Mouse (Mus musculus) fat pad, adult 2 months (tissue): ENCODE results near the gene Serpine1.

Experiments used
- DNase-seq: peaks from one replicate; pipeline ENCODE4 v3.0.0-alpha.2; 2011; ENCODE audit warnings: low read depth, low spot score; ENCODE audit errors: extremely low read depth

Serpine1 gene

GRCm38 (mm10) chr5:137098418-137098817 is 26.4 kb upstream of the Serpine1 start:
- DNase-seq, result no peak

DNA sequence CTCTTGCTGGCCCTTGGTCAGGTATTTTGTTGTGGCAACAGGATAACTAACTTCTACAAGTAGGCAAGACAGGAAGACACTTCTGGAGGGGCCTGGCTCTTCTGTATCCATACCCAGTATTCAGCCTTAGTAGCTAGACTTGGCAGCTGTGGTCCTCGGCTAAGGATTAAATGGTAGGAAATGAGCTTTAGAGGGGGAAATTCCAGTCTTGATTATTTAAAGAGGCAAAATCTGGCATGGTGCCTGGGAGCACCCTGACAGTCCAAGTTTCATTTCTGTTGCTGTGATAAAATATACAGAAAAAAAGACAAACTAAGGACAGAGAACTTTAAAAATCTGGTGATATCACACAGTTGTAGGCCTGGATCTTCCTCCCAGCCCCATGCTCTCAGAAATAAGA is 24.0 kb upstream of the Serpine1 start:
- no peak for DNase-seq

DNA sequence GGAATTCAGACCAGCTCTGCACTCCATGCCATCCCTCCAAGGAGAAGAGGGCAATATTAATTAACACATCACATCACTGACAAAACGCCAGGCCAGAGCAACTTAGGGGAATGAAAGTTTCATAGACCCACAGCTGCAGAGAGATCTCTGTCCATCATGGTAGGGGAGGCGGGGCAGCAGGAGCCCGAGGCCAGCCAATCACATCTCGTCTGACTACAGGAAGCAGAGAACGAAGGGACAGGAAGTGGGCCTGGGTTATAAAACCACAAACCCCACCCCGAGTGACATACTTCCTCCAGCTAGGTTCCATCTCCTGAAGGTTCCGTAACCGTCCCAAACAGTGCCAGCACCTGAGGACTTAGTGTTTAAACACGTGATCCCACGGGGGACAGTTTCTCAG is 23.1 kb upstream of the Serpine1 start:
- no peak for DNase-seq

DNA sequence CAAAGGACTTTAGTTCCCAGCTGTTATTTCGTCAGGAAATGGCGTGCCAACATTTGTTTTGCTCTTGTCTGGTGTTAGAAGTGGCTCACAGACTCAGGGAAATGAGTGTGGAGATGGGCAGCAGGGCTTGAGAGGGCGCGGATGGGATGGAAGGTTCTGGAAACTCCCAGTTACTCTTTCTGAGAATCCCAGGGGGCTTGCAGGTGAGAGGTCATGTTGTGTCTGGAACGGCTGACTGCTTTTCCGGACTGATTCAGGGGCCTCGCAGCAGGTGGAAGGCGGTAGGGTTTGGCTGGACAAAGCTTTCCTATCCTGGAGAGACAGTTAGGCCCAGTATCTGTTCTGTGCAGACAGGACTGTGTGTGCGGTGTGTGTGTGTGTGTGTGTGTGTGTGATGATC is 21.7 kb upstream of the Serpine1 start:
- DNase-seq, result no peak

GRCm38 (mm10) chr5:137091560-137091959 is 19.5 kb upstream of the Serpine1 start:
- DNase-seq, result no peak

- no peak for DNase-seq
Measured at GRCm38 (mm10) chr5:137090870-137091269, 18.8 kb upstream of the Serpine1 start.

GRCm38 (mm10) chr5:137087410-137087809 is 15.3 kb upstream of the Serpine1 start:
- no peak for DNase-seq

DNA sequence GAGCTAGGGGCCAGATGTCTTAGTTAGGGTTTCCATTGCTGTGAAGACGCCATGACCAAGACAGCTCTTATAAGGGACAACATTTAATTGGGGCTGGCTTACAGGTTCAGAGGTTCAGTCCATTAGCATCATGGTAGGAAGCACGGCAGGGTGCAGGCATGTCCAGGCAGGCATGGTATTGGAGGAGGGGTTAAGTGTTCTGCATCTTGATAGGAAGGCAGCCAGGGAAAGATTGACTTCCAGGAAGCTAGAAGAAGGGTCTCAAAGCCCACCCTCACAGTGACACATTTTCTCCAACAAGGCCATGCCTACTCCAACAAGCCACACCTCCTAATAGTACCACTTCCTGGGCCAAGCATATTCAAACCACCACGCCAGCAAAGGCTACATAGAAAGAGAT is 13.7 kb upstream of the Serpine1 start:
- DNase-seq, result no peak

DNA sequence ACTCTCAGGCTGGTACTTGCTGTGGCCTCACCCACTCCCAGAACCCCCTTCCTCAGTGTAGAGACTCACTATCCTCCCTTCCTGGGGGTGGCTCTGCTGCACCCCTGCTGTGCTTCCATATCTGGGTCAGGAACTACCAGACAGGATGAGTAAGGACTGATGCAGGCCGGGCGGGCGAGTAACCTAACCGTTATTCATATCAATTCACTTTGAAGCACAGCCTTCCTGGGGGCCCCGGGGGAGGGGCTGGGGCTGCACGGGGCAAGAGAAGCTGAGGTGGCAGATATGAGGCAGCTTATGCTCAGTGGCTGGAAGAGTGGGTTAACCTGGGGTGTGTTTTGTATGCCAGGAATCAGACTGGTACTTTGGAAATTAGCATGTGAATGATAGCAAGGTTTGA is 13.0 kb upstream of the Serpine1 start:
- DNase-seq, result no peak

DNA sequence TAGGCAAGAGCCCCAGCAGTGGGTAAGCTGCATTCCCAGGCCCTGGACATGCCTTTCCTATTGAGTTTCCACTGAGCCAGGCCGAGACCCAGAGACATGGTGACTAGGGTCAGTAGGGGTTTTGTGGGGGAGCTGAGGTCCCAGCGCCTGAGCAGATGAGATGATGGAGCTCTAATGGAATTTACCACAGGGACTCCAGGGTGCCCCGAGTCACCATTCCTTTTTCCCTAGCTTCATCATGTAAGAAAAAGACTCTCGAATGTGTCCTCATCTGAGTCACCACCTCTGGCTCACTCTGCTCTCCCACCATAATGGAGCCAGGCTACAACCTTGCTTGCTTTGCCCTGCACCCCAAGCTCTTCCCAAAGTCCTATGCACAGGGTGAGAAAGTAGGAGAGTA is 11.0 kb upstream of the Serpine1 start:
- no peak for DNase-seq

DNA sequence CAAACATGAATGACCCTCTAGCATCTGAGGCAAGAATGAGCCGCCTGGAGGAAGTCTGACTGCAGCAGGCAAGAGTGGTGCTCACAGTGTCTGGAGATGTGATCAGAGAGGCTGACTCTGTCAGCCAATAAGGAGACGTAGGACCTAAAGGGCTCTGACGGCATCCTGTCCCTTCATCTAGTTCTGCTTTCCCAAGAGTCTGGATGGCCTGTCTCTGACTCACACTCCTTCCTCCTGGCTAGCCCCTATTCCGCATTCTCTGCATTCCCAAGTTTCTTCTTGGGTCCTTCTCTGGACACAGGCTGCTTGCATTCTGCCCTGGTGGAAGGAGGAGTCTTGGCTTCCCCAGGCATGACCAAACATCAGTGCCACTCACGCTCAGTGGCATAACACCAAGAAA is 7.8 kb upstream of the Serpine1 start:
- DNase-seq, result no peak

DNA sequence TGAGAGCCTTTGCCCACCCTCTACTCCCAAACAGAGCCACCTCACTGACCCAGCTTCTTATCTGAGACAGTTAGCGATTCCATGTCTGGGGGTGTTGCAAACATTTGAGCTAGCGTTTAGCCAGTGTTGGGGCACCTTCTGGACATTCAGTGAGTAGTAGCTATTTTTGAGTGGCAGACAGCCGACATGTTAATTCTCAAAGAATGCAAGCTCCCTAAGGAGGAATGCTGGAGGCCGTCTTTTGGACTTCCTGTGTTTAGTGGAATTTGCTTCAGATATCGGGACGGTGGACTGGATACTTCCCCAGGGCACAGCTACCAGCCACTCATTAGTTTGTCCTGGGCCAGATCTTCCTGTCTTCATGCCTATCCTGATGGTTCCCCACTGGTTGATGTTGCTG is 6.5 kb upstream of the Serpine1 start:
- no peak for DNase-seq

- DNase-seq, result no peak
Measured at GRCm38 (mm10) chr5:137078041-137078440, 6.0 kb upstream of the Serpine1 start.

DNA sequence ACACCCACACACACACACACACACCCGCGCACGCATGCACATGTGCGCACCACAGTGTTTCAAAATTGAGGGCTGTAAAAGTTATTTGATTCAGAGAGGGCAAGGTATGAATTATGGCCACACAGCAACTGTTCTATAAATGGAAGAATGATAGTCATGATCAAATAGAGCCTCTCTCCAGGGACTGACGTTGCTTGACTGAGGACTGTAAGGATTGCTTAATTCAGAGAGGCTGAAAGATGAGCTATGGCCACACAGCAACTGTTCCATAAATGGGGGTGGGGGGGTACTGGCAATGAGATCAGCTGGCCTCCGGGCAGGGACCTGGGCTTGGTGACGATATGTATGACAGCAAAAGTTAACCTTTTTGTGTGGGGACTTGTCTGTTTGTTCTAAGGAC is 5.1 kb upstream of the Serpine1 start:
- no peak for DNase-seq

DNA sequence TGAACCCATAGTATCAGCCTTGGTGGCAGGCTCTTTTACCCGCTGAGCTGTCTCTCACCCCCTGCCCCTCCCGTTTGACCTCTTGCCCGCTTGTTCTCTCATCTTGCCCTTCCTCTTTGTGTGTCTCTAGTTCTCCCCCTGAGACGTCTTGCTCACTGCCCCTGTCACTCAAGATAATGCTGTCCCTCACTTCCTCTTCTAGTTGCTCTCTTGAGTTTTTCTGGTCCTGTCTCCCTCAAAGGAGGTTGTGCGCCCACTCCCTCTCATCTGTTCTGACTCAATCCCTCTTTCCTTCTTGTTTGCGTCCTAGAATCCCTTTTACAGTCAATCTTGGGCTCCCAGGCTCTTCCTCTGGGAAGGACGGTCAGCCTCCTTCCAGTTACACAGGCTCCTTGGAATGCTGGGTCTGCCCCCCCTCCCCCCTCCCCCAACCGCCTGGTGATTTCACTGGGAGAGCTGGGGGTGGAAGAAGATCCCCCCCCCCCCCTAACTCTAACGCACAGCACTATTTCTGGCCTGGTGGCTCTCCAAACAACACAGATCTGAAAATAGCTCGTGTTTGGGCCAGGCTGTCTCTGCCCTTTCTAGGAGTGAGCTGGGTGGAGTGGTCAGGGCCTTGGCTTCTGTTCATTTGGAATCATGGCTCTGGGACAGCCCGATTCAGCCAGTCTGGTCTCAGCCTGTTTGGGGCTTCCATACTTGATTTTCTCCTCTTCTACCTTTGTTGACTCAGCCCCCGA is 4.3 kb upstream of the Serpine1 start:
- DNase-seq, result no peak

DNA sequence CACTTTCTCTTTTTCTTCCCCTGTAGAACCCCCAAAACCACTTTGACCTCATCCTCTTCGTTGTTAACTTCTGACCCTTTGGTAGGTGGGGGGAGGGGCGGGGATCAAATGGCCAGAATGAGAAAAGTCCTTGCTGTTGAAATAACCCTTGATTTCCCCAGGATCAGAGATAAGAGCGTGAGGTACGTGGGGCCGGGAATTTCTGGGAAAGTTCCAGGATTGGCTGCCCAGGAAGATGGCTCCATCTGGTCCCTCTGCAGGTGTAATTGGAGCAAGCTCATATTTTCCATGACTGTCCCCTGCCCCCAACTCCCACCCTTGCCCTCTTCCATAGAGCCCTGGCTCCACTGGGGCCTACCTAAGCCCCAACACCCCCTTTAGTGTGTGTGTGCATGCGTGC is 3.7 kb upstream of the Serpine1 start:
- no peak for DNase-seq

DNA sequence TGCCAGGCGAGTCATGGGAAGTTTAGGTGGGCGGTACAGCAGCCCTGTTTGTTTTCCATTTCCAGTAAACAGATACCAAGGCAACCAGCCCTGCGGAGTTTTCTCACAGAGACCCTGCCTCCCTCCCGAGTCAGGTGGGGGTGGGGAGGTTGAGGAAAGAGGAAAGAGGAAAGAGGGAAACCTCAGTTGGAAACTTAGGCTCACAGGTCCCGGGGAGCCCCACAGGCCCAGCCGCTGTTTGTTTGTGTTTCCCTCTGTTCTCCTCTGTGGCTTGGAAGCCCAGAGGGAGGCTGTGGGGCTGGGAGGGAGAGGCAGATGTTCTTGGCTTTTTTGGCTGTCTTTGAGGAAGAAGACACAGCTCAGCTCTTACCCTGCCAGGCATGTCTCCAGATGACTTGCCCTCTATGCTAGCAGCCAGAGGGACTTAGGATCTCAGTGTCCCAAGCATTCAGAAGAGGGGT is 2.2 kb upstream of the Serpine1 start:
- no peak for DNase-seq

DNA sequence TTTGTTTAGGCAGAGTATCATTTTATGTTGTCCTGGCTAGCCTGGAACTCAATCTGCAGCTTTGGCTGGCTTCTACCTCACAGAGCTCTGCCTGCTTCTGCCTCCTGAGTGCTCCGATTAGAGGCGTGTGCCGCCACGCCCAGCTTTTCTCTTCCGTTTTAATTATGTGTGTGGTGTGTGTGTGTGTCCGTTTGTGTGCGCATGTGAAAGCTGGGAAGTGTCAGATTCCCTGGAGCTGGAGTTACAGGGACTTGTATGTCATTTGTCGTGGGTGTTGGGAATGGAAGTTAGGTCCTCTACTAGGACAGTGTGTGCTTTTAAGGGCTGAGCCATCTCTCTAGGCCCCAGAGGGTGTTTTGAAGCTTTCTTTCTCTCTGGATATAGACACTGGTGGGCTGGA is 1.1 kb upstream of the Serpine1 start:
- DNase-seq, result no peak

GRCm38 (mm10) chr5:137070881-137071605 is 1.0 kb downstream of the Serpine1 start:
- no peak for DNase-seq

DNA sequence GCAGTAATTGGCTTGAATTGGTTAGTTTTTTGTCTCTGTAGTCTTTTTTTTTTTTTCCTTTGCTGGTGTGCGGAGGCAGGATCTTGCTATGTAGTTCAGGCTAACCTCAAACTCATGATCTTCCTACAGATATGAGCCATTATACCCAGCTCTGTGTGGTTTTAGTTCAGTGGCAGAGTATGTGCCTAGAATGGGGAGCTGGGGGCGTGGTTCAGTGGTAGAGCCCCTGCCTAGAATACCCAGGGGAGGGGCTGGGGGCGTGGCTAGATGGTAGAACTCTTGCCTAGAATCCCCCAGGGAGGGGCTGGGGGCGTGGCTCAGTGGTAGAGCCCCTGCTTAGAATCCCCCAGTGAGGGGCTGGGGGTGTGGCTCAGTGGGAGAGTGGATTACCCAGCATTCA is 3.4 kb downstream of the Serpine1 start:
- no peak for DNase-seq

DNA sequence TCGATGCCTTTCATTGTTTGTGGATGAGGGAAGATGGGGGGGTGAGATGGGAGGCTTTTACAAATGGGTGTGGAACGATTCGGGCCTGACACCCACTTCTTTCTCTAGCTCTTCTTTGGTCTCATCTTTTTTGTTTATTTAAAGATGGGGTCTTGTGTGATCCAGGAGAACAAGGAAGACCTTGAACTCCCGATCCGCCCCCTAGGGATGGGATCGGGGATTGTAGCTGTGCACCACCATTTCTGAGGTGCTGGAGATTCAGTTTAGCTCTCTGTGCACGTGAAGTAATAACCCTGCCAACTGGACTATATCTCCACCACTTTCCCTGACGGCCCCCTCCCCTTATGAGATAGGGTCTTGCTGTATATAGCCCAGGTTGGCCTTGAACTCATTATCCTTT is 6.1 kb downstream of the Serpine1 start:
- DNase-seq, result no peak

DNA sequence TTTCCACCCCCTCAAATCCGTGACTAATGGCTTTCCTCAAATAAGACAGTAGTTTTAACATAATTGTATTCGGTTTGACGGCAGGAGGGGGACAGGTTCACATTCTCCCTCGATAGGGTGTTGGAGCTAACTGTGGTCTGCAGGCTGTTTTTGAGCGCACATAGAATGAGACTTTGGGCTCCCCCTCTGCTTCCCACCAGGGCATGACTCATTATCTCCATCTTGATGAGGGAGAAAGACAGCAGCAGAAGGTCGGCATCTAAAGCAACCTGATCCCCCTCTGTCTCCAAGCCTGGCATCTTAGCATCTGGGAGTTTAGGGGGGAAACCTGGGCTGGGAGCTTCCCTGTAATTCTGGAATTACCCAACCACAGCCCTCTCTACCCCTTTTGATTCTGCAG is 6.6 kb downstream of the Serpine1 start:
- DNase-seq, result no peak

GRCm38 (mm10) chr5:137062601-137063000 is 9.5 kb downstream of the Serpine1 start:
- DNase-seq, result no peak
